Mouse (Mus musculus) midbrain, postnatal 0 days (tissue): ENCODE data around the gene Cyp3a59. TPM values are rescaled to one million over a fixed set of nuclear protein-coding genes. Genes with fewer than 3 reads are reported as not detected.
"Not testable (repeated sequence)": the region's sequence is repeated elsewhere in the genome, so short reads cannot be mapped to it uniquely, and the experiment has no call there.

Source experiments
- ATAC-seq: fragments of 200-750 bp; cut with Nextera tagmentation; 2 replicates; pipeline ENCODE4 v1.8.0; 2017; ENCODE audit warnings: moderate number of reproducible peaks, mild to moderate bottlenecking, moderate TSS enrichment, moderate library complexity; ENCODE audit not compliant: low FRiP score
- DNase-seq: peaks from one replicate; pipeline ENCODE4 v3.0.0-alpha.2; 2015; ENCODE audit warnings: low spot score
- H3K27ac ChIP-seq: fragments of 300-500 bp; sonication (generic); 2 replicates; pipeline ENCODE4 v1.5.1; 2014; ENCODE audit warnings: low read depth, mild to moderate bottlenecking, low read length, mixed read lengths
- H3K27me3 ChIP-seq: fragments of 300-500 bp; sonication (generic); 2 replicates; pipeline ENCODE4 v1.6.1; 2014; ENCODE audit warnings: low read length, control low read depth, mixed read lengths; ENCODE audit not compliant: insufficient read depth
- H3K36me3 ChIP-seq: fragments of 300-500 bp; sonication (generic); 2 replicates; pipeline ENCODE4 v1.6.1; 2014; ENCODE audit warnings: low read length, control low read depth, mixed read lengths; ENCODE audit not compliant: insufficient read depth
- H3K4me1 ChIP-seq: fragments of 300-500 bp; sonication (generic); 2 replicates; pipeline ENCODE4 v1.6.1; 2014; ENCODE audit warnings: mild to moderate bottlenecking, control low read depth, antibody characterized with exemption, low read length, mixed read lengths; ENCODE audit not compliant: insufficient read depth
- H3K4me2 ChIP-seq: fragments of 300-500 bp; sonication (generic); 2 replicates; pipeline ENCODE4 v1.6.1; 2014; ENCODE audit warnings: low read depth, mild to moderate bottlenecking, low read length, mixed read lengths; ENCODE audit not compliant: poor library complexity, severe bottlenecking
- H3K4me3 ChIP-seq: fragments of 300-500 bp; sonication (generic); 2 replicates; pipeline ENCODE4 v1.5.1; 2014; ENCODE audit warnings: low read depth, mild to moderate bottlenecking, low read length, moderate library complexity
- H3K9ac ChIP-seq: fragments of 300-500 bp; sonication (generic); replicated peaks from 2 replicates; pipeline ENCODE4 v1.6.1; 2014; ENCODE audit warnings: mild to moderate bottlenecking, low read length, moderate library complexity, mixed read lengths; ENCODE audit not compliant: poor library complexity, severe bottlenecking
- H3K9me3 ChIP-seq: fragments of 300-500 bp; sonication (generic); 2 replicates; pipeline ENCODE4 v1.6.1; 2016; ENCODE audit warnings: low read length, control low read depth
- CTCF ChIP-seq: IDR thresholded peaks from 2 replicates; pipeline ENCODE4 v1.5.1; 2016; ENCODE audit warnings: antibody characterized with exemption, mild to moderate bottlenecking
- WGBS: fragments of 180-500 bp; shearing (Covaris S2); extraction: QIAGEN DNeasy Blood & Tissue Kit; methylation state at CpG from one replicate; pipeline ENCODE4 v1.1.7; 2014; 5-methylcytosine and 5-hydroxymethylcytosine counted together
- polyA plus RNA-seq: library from polyadenylated mRNA; unstranded; fragments of >200 nt; fragmentation: Nextera tagmentation; extraction: Ambion mirVana; gene quantifications from 2 replicates; pipeline ENCODE4 v1.2.1, GENCODE M21; 2015
- total RNA-seq: library from RNA; depleted of rRNA; stranded (reverse); fragments of >200 nt; gene quantifications from 2 replicates; pipeline ENCODE4 v1.2.3, GENCODE M21; 2014; rRNA removed

The Cyp3a59 gene
- total RNA-seq (not detected in 2 replicates), polyA plus RNA-seq (not detected in 2 replicates)

GRCm38 (mm10) chr5:146078945-146079344, at the start of gene Cyp3a59:
Cyp3a59 (plus strand) TSS chr5:146079257.
- not testable (repeated sequence) for H3K9me3 ChIP-seq, ATAC-seq, H3K4me2 ChIP-seq, H3K27ac ChIP-seq, H3K4me3 ChIP-seq, DNase-seq, H3K27me3 ChIP-seq, H3K36me3 ChIP-seq, H3K9ac ChIP-seq, H3K4me1 ChIP-seq

- H3K27me3 ChIP-seq = no peaks in the 10 kb centered on the region
- DNase-seq (no peak), ATAC-seq (no peak)
- WGBS = 52% methylated on average over 1 of the region's 1 CpGs
- TF ChIP-seq CTCF = no peak
- no peaks in the 10 kb centered on the region for H3K4me1 ChIP-seq
- no peaks in the 10 kb centered on the region for H3K36me3 ChIP-seq
- H3K9me3 ChIP-seq = peaks cover 13% of the 10 kb centered on the region; the same call in 1 of the 2 replicates
- no peak overlapping the region for H3K4me2 ChIP-seq
- H3K4me3 ChIP-seq = no peak overlapping the region
- no peak overlapping the region for H3K27ac ChIP-seq
- H3K9ac ChIP-seq = no peak overlapping the region
Measured at GRCm38 (mm10) chr5:146070099-146070498, 9.0 kb upstream of the Cyp3a59 start.

GRCm38 (mm10) chr5:146147903-146148302, 68.8 kb downstream of the Cyp3a59 start:
- H3K36me3 ChIP-seq = no peaks in the 10 kb centered on the region
- H3K9ac ChIP-seq = no peak overlapping the region
- no peak overlapping the region for H3K4me3 ChIP-seq
- TF ChIP-seq CTCF = peak; percentile 35
- no peak overlapping the region for H3K27ac ChIP-seq
- no peaks in the 10 kb centered on the region for H3K4me1 ChIP-seq
- WGBS = 55% methylated on average over 2 of the region's 2 CpGs
- no peaks in the 10 kb centered on the region for H3K9me3 ChIP-seq
- ATAC-seq (no peak), DNase-seq (no peak)
- no peaks in the 10 kb centered on the region for H3K27me3 ChIP-seq
- H3K4me2 ChIP-seq = no peak overlapping the region

- H3K27me3 ChIP-seq = no peaks in the 10 kb centered on the region
- no peak overlapping the region for H3K27ac ChIP-seq
- H3K4me2 ChIP-seq = no peak overlapping the region
- H3K4me3 ChIP-seq = no peak overlapping the region
- H3K4me1 ChIP-seq = no peaks in the 10 kb centered on the region
- ATAC-seq = no peak
- no peak overlapping the region for H3K9ac ChIP-seq
- DNase-seq = no peak
- 75% methylated on average over 3 of the region's 3 CpGs for WGBS
- 0 out of 2 replicates have a peak, but pooled peaks cover 3% of the 10 kb centered on the region for H3K9me3 ChIP-seq
- TF ChIP-seq CTCF = no peak
- no peaks in the 10 kb centered on the region for H3K36me3 ChIP-seq
Measured at GRCm38 (mm10) chr5:146150454-146150853, 71.4 kb downstream of the Cyp3a59 start.

GRCm38 (mm10) chr5:146158326-146158725, 79.3 kb downstream of the Cyp3a59 start:
- H3K4me2 ChIP-seq, DNase-seq, H3K4me1 ChIP-seq, ATAC-seq, H3K27me3 ChIP-seq, H3K36me3 ChIP-seq, H3K4me3 ChIP-seq, H3K9ac ChIP-seq, H3K27ac ChIP-seq: not testable (repeated sequence)
- peaks cover 11% of the 10 kb centered on the region; the same call in 1 of the 2 replicates for H3K9me3 ChIP-seq
- WGBS = 89% methylated on average over 4 of the region's 4 CpGs

GRCm38 (mm10) chr5:146160439-146160838, 81.4 kb downstream of the Cyp3a59 start, which contains the start of gene Gm5565:
Gm5565 (minus strand) TSS chr5:146160539.
- H3K36me3 ChIP-seq, H3K9me3 ChIP-seq, H3K27me3 ChIP-seq, DNase-seq, H3K27ac ChIP-seq, H3K4me1 ChIP-seq, H3K4me3 ChIP-seq, H3K9ac ChIP-seq, H3K4me2 ChIP-seq, ATAC-seq: not testable (repeated sequence)
- WGBS = 98% methylated on average over 3 of the region's 3 CpGs

Other genes with a start within 250 kb of the Cyp3a59 start
- gene Cyp3a11, start 199.3 kb upstream of the Cyp3a59 start, total RNA-seq = not detected in 2 replicates
- gene Cyp3a11, start 199.3 kb upstream of the Cyp3a59 start, polyA plus RNA-seq = not detected in 2 replicates
- gene Cyp3a25, start 69.6 kb upstream of the Cyp3a59 start, total RNA-seq = not detected in 2 replicates
- not detected in 2 replicates for gene Cyp3a25, start 69.6 kb upstream of the Cyp3a59 start, polyA plus RNA-seq
- not detected in 2 replicates for gene Gm5565, start 81.3 kb downstream of the Cyp3a59 start, total RNA-seq
- not detected in 2 replicates for gene Gm5565, start 81.3 kb downstream of the Cyp3a59 start, polyA plus RNA-seq
- gene Gm6309, start 91.5 kb downstream of the Cyp3a59 start, total RNA-seq = not detected in 2 replicates
- not detected in 2 replicates for gene Gm6309, start 91.5 kb downstream of the Cyp3a59 start, polyA plus RNA-seq
- not detected in 2 replicates for gene 1700001J03Rik, start 106.0 kb downstream of the Cyp3a59 start, total RNA-seq
- 0.27 TPM in 1 of 2 replicates, not detected in the other for gene 1700001J03Rik, start 106.0 kb downstream of the Cyp3a59 start, polyA plus RNA-seq
- gene Rnf6, start 142.3 kb downstream of the Cyp3a59 start, total RNA-seq = 9.0 and 12.8 TPM in 2 replicates
- gene Rnf6, start 142.3 kb downstream of the Cyp3a59 start, polyA plus RNA-seq = 24.6 and 29.9 TPM in 2 replicates
- gene Cdk8, start 152.0 kb downstream of the Cyp3a59 start, total RNA-seq = 42.1 and 46.3 TPM in 2 replicates
- 13.9 and 15.4 TPM in 2 replicates for gene Cdk8, start 152.0 kb downstream of the Cyp3a59 start, polyA plus RNA-seq